Mouse (Mus musculus) urinary bladder, postnatal 10 days (tissue): Measurements from ENCODE around the gene Tusc2.

Source experiments
- DNase-seq: peaks from one replicate; pipeline ENCODE4 v3.0.0; 2022; ENCODE audit warnings: low spot score

Tusc2 gene

DNA sequence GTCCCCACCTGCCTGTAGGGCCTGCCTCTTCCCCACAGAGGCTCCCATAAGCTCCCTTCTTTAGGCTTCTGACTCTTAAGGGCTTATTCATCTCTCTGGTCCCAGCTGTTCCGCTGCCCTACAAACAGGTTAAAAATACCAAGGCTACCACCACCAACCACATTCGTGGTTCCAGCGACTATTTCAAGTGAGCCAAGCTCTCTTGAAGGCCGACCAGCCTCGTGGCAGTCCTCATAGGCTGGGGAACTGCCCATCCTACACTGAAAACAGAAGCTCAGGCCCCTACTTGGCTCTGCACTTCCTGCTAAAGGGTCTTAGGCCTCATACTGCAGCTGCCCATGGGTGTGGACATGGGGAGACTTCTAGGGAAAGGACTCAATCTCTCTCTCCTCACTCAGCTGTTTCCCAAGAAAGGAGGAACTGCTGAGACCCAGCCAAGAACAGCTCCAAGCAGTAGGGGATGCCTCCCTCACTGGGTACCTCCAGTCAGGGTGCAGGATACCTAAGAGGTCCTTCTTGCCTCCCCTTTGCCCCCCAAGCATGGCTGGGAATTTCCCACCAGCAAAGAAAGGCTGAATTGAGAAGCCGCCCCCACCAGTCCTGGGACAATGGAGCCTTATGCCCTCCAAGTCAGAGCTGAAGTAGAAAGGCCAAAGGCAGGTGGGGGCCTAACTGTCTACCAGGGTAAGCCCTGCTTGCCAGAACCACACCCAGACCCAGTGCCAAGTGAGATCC lies 48.6 kb downstream of the Tusc2 start:
- DNase-seq = no peak

DNA sequence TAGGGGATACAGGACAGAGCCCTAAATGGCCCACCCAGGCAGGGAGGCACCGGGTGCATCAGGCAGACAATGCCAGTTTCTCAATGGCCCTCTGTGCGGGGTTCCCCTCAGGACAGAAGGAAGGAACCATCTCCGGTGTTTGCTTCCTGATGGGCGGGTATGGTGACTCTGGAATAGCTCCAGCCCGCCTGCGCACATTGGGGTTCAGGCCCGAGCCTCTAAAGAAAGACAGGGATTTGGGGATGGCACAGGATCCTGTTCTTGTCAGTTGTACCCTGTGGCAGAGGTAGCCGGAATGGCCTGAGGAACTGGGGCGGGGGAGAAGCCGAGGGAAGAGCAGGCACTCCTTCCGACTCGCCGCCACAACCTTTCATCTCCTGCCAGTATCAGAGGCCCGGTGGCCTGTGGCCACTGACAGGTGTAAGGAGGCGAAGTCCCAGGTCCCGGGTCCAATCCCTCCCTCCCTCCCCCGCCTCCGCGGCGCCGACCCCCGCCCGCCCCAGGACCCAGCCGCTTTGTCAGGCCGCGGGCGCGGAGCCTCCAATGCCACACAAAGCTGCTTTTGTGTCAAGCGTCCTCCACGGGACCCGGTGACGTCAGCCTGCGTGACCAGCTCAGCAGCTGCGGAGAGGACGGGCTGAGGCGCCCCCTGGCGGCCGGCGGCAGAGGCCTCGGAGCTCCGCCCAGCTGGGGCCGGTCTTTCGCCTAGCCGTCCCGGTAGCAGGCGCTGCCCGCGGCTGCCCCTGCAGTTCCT lies 49.3 kb downstream of the Tusc2 start:
- peak; percentile 98 for DNase-seq

- DNase-seq = no peak
These were observed 50.0 kb downstream of the Tusc2 start for GRCm38 (mm10) chr9:107612945-107613569.

DNA sequence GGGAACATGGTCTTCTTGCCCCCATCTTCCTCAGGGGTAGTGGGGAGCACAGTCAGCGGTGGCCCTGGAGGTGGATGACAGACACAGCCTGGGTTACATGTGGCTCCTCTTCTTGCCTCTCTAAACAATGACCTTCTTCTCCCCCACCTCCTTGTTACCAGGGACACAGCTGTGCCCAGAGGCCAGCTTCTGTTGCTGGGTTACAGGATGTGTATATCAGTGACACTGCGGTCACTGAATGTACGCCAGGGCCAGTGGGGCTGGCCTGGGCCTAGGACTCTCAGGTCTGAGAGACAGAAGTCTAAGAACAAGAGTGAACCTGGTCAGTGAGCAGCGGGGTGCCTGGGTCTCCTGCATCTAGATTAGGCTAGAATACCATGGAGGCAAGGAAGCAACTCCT lies 52.0 kb downstream of the Tusc2 start:
- no peak for DNase-seq
